Mouse (Mus musculus): Measurements from ENCODE around the gene Trabd2b. TPM values are rescaled to one million over a fixed set of nuclear protein-coding genes. Genes with fewer than 3 reads are reported as not detected.

The Trabd2b gene
- polyA plus RNA-seq, 1 experiment from 2014 or later, result 0.56 TPM

- Histone ChIP-seq H3K4me1 (peaks cover 7% of the 10 kb centered on the region), H3K9ac (replicated peaks) (no peak overlapping the region), H3K27me3 (replicated peaks) (peaks cover 10% of the 10 kb centered on the region), H3K9me3 (replicated peaks) (no peaks in the 10 kb centered on the region), H3K4me3 (replicated peaks) (no peak overlapping the region), H3K27ac (replicated peaks) (no peak overlapping the region), H3K4me2 (no peak overlapping the region), H3K36me3 (no peaks in the 10 kb centered on the region)
- WGBS, result 74% methylated on average over 7 of the region's 7 CpGs
- ATAC-seq (ENCODE audit: low FRiP score), result no peak
Observed at GRCm38 (mm10) chr4:114401993-114402731, 4.4 kb upstream of the Trabd2b start.

- peak overlapping the region; percentile 60 for H3K9ac ChIP-seq (replicated peaks)
- H3K27me3 ChIP-seq (replicated peaks), result peaks cover 32% of the 10 kb centered on the region
- under 1% methylated on average over 33 of the region's 74 CpGs for WGBS
- H3K9me3 ChIP-seq (replicated peaks), result no peaks in the 10 kb centered on the region
- peak overlapping the region; percentile 99 for H3K4me2 ChIP-seq
- peak overlapping the region; percentile 72 for H3K27ac ChIP-seq (replicated peaks)
- no peaks in the 10 kb centered on the region for H3K36me3 ChIP-seq
- H3K4me3 ChIP-seq (replicated peaks), result peak overlapping the region; percentile 74
- H3K4me1 ChIP-seq, result peaks cover 15% of the 10 kb centered on the region
- peak; percentile 90 for ATAC-seq (ENCODE audit: low FRiP score)
Observed at GRCm38 (mm10) chr4:114405682-114406354, 706 bp upstream of the Trabd2b start.

- Histone ChIP-seq H3K27ac (replicated peaks) (no peak overlapping the region), H3K4me1 (peaks cover 15% of the 10 kb centered on the region), H3K27me3 (replicated peaks) (peaks cover 32% of the 10 kb centered on the region), H3K4me3 (replicated peaks) (no peak overlapping the region), H3K9ac (replicated peaks) (no peak overlapping the region), H3K4me2 (no peak overlapping the region; the same call in 1 of the 2 replicates), H3K9me3 (replicated peaks) (no peaks in the 10 kb centered on the region), H3K36me3 (no peaks in the 10 kb centered on the region)
- no peak for ATAC-seq (ENCODE audit: low FRiP score)
- WGBS, result 72% methylated on average over 3 of the region's 3 CpGs
Observed at GRCm38 (mm10) chr4:114407516-114407915, 992 bp downstream of the Trabd2b start.

- no peak for ATAC-seq (ENCODE audit: low FRiP score)
- H3K27ac ChIP-seq (replicated peaks), result no peak overlapping the region
- WGBS, result 89% methylated on average over 2 of the region's 2 CpGs
- H3K9me3 ChIP-seq (replicated peaks), result no peaks in the 10 kb centered on the region
- peaks cover 32% of the 10 kb centered on the region for H3K27me3 ChIP-seq (replicated peaks)
- H3K4me1 ChIP-seq, result peaks cover 15% of the 10 kb centered on the region
- no peak overlapping the region for H3K4me2 ChIP-seq
- H3K9ac ChIP-seq (replicated peaks), result no peak overlapping the region
- H3K36me3 ChIP-seq, result no peaks in the 10 kb centered on the region
- H3K4me3 ChIP-seq (replicated peaks), result no peak overlapping the region
Observed at GRCm38 (mm10) chr4:114408298-114408697, 1.8 kb downstream of the Trabd2b start.

GRCm38 (mm10) chr4:114408890-114409480 lies 2.5 kb downstream of the Trabd2b start:
- no peak overlapping the region for H3K4me2 ChIP-seq

GRCm38 (mm10) chr4:114409511-114409910 lies 3.0 kb downstream of the Trabd2b start:
- H3K27ac ChIP-seq (replicated peaks), result no peak overlapping the region
- no peak overlapping the region for H3K4me2 ChIP-seq
- H3K36me3 ChIP-seq, result no peaks in the 10 kb centered on the region
- H3K9ac ChIP-seq (replicated peaks), result no peak overlapping the region
- H3K4me3 ChIP-seq (replicated peaks), result no peak overlapping the region
- H3K9me3 ChIP-seq (replicated peaks), result no peaks in the 10 kb centered on the region
- peaks cover 15% of the 10 kb centered on the region for H3K4me1 ChIP-seq
- ATAC-seq (ENCODE audit: low FRiP score), result no peak
- peaks cover 32% of the 10 kb centered on the region for H3K27me3 ChIP-seq (replicated peaks)

More at GRCm38 (mm10) chr4:114408890-114409480, 2.5 kb downstream of the Trabd2b start:
- no peaks in the 10 kb centered on the region for H3K36me3 ChIP-seq
- peaks cover 15% of the 10 kb centered on the region for H3K4me1 ChIP-seq
- no peak overlapping the region for H3K9ac ChIP-seq (replicated peaks)
- no peak for ATAC-seq (ENCODE audit: low FRiP score)
- H3K9me3 ChIP-seq (replicated peaks), result no peaks in the 10 kb centered on the region
- H3K4me3 ChIP-seq (replicated peaks), result no peak overlapping the region
- H3K27ac ChIP-seq (replicated peaks), result no peak overlapping the region
- WGBS, result 80% methylated on average over 18 of the region's 18 CpGs
- H3K27me3 ChIP-seq (replicated peaks), result peaks cover 32% of the 10 kb centered on the region

GRCm38 (mm10) chr4:114410026-114410425 lies 3.5 kb downstream of the Trabd2b start:
- no peak overlapping the region for H3K4me3 ChIP-seq (replicated peaks)
- peaks cover 32% of the 10 kb centered on the region for H3K27me3 ChIP-seq (replicated peaks)
- no peaks in the 10 kb centered on the region for H3K36me3 ChIP-seq
- 40% methylated on average over 3 of the region's 3 CpGs for WGBS
- no peak overlapping the region for H3K9ac ChIP-seq (replicated peaks)
- no peaks in the 10 kb centered on the region for H3K9me3 ChIP-seq (replicated peaks)
- peak overlapping the region; percentile 22 for H3K4me2 ChIP-seq
- H3K27ac ChIP-seq (replicated peaks), result no peak overlapping the region
- no peak for ATAC-seq (ENCODE audit: low FRiP score)
- peaks cover 15% of the 10 kb centered on the region for H3K4me1 ChIP-seq

GRCm38 (mm10) chr4:114410443-114410842 lies 3.9 kb downstream of the Trabd2b start:
- no peak overlapping the region for H3K27ac ChIP-seq (replicated peaks)
- H3K36me3 ChIP-seq, result no peaks in the 10 kb centered on the region
- peaks cover 15% of the 10 kb centered on the region for H3K4me1 ChIP-seq
- no peak for ATAC-seq (ENCODE audit: low FRiP score)
- H3K4me2 ChIP-seq, result peak overlapping the region; percentile 22
- no peaks in the 10 kb centered on the region for H3K9me3 ChIP-seq (replicated peaks)
- WGBS, result 6% methylated on average over 11 of the region's 11 CpGs
- H3K9ac ChIP-seq (replicated peaks), result no peak overlapping the region
- no peak overlapping the region for H3K4me3 ChIP-seq (replicated peaks)
- peaks cover 32% of the 10 kb centered on the region for H3K27me3 ChIP-seq (replicated peaks)

- Histone ChIP-seq H3K4me2 (peak overlapping the region; percentile 22; the same call in 1 of the 2 replicates), H3K27ac (replicated peaks) (no peak overlapping the region), H3K4me3 (replicated peaks) (no peak overlapping the region), H3K9me3 (replicated peaks) (no peaks in the 10 kb centered on the region), H3K9ac (replicated peaks) (no peak overlapping the region), H3K36me3 (no peaks in the 10 kb centered on the region), H3K4me1 (peaks cover 16% of the 10 kb centered on the region), H3K27me3 (replicated peaks) (peaks cover 32% of the 10 kb centered on the region)
- 46% methylated on average over 9 of the region's 9 CpGs for WGBS
- ATAC-seq (ENCODE audit: low FRiP score), result no peak
Observed at GRCm38 (mm10) chr4:114410958-114411661, 4.6 kb downstream of the Trabd2b start.

GRCm38 (mm10) chr4:114411846-114412390 lies 5.4 kb downstream of the Trabd2b start:
- H3K9ac ChIP-seq (replicated peaks), result no peak overlapping the region
- peaks cover 11% of the 10 kb centered on the region for H3K4me1 ChIP-seq
- no peaks in the 10 kb centered on the region for H3K9me3 ChIP-seq (replicated peaks)
- H3K4me2 ChIP-seq, result no peak overlapping the region
- H3K4me3 ChIP-seq (replicated peaks), result no peak overlapping the region
- ATAC-seq (ENCODE audit: low FRiP score), result no peak
- WGBS, result 60% methylated on average over 6 of the region's 6 CpGs
- no peaks in the 10 kb centered on the region for H3K36me3 ChIP-seq
- peaks cover 25% of the 10 kb centered on the region for H3K27me3 ChIP-seq (replicated peaks)
- no peak overlapping the region for H3K27ac ChIP-seq (replicated peaks)
